Mouse (Mus musculus) cerebellum, adult 11 months (tissue): Measurements from ENCODE around the gene Trpm8.

Experiments
- DNase-seq: peaks from one replicate; pipeline ENCODE4 v3.0.0; 2022

The Trpm8 gene

GRCm38 (mm10) chr1:88267489-88267888, 10.0 kb upstream of the Trpm8 start:
- no peak for DNase-seq

DNA sequence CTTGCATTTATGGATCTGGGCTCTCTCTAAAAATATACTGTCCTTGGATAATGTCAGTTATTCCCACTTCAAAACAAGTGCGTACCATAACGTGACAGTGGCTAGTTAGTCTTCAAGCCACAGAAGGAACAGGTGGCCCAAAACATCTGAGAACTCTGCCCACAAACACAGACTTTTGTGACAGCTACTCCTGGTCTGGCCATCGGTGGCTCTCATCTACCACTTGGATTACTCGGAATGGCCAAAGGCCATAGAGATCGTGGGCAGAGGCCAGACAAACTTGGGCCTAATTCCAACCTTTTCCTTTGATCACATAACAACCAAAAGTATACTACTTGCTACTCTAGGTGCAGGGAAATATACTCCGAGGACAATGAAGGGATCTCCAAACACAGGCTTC, 9.4 kb upstream of the Trpm8 start:
- no peak for DNase-seq

GRCm38 (mm10) chr1:88269539-88270309, 7.7 kb upstream of the Trpm8 start:
- DNase-seq, result no peak

DNA sequence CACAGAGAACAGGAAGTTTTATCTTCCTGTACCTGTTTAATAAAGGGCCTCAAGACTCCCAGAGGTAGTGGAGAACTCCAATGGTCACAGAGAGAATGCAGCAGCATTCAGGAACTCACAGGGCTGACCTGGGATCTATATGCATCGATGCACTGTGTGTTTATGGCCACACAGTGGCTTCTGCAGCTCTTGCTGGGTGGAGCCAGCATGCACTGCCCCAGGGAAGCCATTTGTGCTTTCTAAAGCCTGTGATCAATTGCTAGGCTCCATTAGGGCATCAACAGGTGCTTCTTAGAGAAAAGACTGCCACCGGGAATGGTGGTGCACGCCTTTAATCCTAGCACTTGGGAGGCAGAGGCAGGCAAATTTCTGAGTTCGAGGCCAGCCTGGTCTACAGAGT, 4.6 kb upstream of the Trpm8 start:
- no peak for DNase-seq

- no peak for DNase-seq
Measured at GRCm38 (mm10) chr1:88273326-88273725, 4.1 kb upstream of the Trpm8 start.

DNA sequence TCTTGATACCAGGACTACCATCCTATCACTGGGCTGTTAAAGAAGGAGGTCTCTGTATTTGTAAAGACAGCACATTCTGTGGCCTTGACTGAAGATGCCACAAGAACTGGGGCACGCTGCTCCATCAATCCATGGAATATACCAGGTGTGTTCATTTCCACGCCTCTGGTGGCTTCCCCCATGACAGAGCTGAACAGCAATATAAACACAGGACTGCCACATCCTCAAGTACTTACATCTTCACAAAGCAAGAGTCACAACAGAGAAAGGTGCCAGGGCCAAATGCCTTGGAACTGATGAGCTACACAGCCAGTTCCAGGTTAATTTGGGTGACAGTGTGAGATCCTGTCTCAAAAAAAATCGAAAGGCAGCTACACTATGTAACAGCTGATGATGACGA, 3.6 kb upstream of the Trpm8 start:
- no peak for DNase-seq

DNA sequence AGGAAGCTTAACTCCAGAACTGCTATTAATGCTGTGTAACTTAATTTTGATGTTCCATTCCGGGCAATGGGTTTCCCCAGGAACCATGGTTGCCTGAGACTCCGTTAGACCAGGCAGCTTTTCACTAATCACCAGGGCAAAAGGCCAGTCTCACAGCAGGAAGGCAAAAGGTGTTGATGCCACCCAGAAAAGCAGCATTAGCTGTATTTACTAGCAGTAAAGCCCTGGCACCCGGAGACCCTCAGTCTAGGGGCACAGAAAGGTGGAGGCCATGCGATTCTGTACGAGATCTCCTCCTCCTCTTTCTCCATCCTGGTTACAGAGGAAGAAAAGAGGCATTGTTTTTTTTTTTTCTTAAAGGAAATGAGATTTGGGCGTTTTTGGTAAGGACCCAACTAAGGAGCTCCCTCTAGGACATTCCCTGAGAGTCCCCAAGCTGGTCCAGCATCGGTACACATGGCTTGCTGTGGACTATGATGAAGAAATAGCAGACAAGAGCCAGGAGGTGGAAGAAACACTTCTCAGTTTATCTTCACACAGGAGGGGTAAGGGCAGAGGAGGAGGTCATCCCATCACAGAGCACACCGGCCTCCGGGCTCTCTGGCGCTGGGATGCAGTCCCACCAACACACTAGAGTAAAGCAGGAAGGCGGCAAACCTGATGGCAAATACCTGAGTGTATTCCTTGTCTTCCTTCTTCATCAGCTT, 2.9 kb upstream of the Trpm8 start:
- DNase-seq, result no peak

GRCm38 (mm10) chr1:88275078-88275680, 2.3 kb upstream of the Trpm8 start:
- no peak for DNase-seq

DNA sequence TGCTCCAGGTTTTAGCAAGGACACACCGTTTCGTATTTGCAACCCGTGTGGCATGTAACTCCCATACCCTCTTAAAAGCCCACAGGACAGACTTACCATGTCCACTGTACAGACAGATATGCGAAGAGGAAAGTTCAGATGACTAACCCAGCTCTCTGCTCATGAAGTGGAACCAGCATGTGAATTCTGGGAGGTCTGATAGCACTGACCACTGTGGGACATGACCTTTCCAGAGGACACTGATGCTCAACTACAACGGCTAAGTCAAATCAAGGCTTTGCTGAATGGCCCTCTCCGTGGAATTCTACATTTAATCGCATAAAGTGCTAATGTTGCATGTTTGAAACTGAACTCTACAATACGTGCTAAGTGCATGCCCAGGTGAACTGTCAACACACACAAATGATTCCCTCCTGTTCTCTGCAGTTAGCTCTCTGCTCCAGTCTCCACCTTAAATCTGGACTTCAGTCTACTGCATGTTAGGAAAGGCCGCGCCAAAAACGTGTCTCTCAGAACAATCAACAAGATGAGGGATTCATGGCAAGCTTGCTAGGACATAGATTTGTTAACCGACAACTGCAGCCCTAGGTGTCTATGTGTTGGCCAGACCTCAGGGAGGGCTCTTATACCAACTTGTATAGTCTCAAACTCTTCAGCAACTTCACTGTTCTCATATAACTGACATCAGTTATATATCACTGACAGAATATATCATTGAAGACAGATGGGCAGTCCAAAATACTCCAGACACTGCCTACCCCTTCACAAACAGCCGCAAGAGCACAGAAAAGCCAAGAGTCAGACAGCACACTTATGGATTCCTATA, 1.6 kb upstream of the Trpm8 start:
- no peak for DNase-seq

DNA sequence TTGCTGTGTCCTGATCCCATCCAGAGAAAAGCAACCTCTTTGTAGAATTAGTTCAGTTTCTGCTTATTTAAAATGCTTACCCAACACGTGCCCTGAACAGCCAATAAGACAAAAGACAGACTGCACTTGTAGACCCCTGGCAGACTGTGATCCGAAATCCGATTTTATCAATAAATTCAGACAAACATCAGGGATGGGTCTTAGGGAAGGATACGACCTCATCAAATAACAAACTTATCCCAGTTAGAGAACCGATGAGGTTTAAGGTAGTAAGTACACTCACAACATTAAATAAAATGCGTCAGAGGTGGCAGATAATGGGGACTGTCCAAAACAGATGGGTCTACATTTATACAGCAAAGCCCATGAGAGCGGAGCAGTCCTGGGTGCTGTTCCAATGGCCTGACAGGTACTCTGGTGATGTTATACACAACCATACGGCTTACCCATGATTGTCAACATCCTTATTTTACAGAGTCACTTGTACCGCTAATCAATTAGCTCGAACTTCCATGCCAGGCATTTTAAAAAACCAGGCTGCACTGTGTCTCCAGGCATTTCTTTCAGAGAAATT, 850 bp upstream of the Trpm8 start:
- DNase-seq, result no peak

DNA sequence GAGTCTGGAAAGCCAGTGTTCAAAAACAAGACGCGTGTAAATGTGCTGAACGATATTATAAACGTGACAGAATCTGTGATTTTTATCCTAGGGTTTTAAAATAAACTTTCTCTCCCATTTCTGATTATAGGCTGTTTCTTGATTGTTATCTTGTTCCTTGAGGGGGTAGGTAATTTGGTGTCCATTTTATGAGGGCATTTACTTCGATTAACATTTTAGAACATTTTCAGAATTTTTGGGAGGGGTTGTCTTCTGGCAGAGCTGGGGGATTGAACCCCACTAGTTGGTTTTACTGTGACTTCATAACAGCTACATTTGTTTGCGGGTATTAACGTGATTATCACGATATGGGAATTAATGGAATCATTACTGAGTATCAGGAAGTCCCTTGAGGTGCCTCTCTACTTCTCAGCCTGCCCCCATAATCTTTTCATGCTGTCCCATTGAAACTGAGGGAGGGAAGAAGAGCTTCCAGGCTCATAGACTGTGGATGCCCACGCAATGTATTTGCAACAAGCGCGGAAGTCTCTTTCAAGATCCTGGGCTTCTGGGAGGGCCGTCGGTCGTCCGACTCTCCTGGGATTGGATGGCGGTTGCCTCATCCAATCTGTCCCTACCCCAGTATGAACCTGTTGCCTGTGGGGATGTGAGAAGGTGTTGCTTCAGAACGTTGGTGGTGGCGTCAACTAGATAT, 504 bp downstream of the Trpm8 start:
- no peak for DNase-seq

DNA sequence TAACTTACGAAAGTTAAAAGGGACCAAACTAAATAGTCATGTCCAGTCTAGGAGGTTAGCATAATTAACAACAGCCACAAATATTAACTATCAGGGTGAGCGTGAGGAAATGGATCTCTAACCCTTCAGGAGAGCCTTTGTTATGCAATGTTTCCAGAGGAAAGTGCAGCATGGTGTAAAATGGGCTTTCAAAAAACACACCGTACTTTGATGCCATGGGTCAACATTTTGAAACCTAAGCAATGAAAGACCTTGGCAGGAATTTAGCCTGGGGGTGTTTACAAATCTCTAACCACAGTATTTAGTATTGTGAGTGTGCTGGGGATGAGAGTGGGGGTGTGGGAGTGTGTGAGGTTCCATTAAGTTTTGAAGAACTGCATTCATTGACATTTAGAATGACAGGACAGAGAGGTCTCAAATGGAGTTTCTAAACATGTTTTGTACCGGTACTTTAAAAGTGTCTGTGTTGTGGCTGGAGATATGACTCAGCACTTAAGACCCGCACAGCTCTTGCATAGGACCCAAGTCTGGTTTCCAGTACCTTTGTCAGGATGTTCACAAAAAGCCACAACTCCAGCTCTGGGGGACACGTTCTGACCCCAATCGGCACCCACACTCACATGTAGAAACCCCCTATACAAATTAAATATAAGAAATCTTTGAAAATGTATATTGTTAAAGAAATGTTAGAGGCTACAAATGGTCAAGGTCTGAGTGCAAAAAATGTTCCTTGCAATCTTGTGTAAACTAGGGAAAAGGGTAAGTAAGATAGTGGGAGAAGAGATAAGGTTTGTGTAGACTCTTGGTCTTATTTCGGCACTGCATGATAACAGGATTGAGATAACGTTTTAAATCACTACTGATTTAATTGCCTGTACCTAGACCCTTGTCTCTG, 1.9 kb downstream of the Trpm8 start:
- no peak for DNase-seq

DNA sequence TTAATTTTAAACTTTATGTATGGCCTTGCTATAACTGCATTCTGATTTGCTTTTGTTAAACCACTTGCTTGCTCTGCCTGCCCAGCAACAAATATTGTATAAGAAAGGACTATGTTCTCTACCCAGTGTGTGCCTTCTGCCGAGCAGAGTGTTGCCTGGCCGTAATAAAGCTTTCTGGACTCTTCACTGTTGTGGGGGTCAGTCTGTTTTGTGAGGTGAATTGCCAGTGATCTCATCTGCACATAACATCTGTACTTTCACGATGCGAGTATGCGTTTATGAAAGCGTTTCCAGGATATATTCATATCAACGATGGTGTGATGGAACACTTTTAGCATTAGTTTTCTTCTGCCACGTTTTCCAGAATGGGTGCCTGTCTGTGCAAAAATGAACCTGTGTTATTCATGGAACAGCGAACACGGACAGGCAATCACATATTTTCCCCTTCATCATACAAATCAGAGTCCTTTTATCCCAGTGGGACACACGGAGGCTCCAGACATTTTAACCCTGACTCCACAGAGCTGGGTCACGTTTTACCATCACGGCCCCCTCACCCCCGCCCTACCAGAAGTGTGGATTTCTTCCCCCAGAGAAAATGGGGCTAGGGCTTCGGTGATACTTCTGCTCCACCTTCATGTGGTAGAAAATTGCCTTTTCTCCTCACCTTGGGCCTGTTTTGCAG, 2.7 kb downstream of the Trpm8 start:
- DNase-seq, result no peak

DNA sequence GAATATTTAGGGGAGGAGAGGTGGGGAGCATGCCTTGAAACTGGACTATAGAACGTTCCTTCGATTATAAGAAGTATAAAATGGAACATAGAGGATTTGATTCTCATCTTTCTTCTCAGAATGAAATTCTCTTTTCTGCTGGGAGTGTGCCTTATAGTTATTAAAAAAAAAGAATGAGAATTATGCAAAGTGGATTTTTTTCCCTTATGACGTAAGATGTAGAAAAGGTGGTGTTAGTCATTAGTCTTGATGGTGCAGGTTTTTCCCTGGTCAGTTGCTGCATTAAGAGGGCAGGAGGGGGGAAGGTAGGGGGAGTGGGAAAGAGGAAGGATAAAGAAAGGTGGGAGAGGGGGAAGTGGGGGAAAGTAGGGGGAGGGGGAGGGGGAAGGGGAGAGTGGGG, 4.8 kb downstream of the Trpm8 start:
- DNase-seq, result no peak

DNA sequence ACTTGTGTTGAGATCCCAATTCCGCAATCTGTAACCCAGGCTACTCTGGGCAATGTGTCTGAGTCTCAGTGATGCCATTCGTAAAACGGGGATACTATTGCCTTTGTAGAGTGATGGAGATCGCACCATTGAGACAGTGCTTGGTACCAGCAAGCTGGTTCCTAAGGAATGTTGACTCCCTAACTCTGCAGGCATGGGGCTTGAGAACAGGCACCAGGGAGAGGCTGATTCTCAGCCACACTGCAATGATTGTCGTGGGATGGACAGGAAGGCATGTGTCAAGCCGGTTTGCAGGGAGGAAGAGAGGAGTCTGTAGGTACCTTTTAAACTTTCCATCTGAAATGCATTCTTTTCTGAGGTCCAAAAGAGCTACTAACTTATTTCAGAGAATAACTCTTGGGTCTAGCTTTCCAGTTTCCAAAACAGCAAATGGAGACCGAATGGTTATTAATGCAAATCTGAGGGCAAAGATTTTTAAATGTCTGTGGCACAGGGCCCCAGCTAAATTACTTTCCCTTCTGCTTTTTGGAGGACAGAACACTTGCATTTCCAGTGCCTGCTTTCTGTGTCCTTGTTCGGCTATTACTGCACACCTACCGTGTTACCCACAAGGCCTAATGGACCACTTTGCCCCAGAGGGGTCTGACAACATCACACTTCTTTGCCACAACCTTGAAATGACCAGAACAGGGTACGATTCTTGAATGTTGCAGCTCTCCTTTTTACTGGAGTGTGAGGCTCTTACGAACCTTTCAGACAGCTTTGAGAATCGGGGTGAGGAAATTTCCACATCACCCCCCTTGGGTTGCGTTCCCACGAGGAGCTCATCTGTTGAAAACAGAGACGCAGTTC, 6.1 kb downstream of the Trpm8 start:
- DNase-seq, result no peak

DNA sequence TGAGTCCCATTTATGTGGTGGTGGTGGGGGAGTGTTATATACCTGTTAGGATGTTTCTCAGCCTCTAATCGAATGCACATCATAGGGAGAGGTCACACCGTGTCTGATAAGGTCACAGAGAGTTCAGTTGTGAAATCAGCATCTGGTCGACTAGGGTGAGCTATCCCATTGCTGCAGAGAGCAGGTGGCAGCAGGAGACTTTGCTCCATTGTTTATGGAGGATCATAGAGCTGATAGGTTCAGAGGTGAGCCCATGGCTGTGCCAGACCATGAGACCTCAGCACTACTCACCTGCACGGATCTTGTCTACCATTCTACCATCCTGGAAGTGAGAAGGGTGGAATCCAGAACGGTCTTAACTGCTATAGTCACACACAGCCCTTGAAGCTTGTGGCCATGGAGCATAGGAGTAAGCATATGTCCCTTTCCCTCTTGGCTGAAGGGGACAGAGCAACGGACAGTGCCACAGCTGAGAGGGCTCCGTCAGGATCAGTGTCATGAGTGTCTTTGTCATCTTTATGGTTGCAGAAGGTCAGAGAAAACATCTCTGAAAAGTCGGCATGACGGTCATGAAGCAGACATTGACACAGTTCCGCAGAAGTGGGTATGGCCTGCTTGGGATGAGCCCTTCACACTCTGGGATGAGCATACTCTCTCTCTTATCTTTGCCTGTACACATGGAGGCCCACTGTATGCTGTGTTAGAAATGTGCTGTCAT, 6.9 kb downstream of the Trpm8 start:
- DNase-seq, result no peak

DNA sequence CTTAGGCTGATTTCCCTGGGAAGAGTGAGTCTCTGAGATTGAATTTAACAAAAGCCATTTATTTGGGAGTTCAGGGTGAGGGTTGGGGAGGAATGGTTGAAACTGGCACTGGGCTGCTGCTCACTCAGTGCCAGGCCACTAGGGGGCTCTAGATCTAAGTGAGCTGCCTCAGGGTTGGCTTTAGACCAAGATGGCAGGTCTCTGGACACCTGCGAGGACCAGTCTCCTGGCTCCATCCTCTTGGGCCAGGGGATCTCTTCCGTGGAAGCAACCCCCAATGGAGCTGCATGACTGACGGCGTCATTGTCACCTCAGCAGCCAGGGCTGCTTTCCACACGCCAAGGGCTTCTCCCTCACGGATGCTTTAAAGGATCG, 7.5 kb downstream of the Trpm8 start:
- DNase-seq, result no peak

DNA sequence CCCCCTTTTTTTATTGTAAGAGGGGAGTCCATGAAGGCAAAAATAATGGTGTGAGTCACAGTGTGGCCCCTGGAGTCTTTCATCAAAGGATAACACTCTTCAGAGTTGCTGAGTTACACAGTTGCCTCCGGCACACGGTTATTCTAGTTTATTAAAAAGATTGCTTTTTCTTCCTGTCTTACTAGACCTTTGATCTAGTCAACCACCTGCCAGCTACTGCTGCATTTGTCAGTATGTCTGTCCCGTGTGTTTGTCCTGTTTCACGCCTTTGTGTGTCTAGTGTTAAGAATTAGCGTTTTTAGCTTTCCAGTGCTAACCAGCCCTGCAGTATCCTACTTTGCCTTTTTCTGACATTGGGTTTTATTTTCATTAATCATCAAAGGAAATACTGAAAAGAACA, 8.2 kb downstream of the Trpm8 start:
- no peak for DNase-seq
